Mouse (Mus musculus) c-Kit-positive CD71-negative TER-119-negative erythroid progenitor cells, embryonic 14.5 days (primary cell): ENCODE data around the gene Sp1.

Experiments used
- DNase-seq: peaks from one replicate; pipeline ENCODE4 v3.0.0-alpha.2; 2013; ENCODE audit warnings: low read depth

Gene Sp1

DNA sequence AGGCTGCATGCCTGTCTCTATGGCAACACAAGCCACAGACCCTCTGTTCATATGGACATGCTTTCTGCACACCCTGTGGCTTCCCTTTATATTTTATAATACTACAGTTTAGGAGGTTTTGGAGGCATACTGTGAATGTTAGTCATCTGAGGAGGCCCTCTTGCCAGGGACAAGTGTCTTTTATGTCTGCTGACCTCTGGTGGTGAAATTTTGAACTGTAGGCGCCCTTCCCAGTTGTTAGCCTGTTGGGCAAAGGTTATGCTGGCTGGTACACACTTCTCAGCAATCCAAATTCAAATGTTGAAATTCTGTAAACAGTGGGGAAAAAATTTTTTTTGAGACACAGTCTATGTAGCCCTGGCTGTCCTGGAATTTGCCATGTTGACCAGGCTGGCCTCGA lies 36.5 kb downstream of the Sp1 start:
- peak; percentile 85 for DNase-seq

DNA sequence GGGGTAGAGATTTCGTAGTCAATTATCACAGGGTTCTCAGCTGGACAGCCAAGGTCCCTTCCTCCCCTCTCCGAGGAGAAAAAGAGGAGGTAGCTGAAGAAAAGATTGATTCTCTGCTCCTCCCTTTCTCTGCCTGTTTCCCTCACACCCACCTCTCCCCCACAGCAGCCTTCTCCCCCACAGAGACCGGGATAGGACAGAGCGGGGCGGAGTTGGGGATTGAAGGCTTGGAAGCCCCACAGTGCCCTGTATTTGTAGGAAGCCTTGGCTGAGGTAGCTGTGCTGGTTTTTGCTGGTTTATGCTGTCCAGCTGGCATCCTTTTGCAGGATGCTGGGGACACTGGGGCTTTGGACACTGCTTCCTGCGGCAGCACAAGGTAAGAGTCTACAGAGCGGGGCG lies 39.2 kb downstream of the Sp1 start, which contains the start of gene Amhr2:
Gene Amhr2, plus strand, starts transcription at position 222 of the 400 bp plus-strand sequence.
- DNase-seq, result no peak

DNA sequence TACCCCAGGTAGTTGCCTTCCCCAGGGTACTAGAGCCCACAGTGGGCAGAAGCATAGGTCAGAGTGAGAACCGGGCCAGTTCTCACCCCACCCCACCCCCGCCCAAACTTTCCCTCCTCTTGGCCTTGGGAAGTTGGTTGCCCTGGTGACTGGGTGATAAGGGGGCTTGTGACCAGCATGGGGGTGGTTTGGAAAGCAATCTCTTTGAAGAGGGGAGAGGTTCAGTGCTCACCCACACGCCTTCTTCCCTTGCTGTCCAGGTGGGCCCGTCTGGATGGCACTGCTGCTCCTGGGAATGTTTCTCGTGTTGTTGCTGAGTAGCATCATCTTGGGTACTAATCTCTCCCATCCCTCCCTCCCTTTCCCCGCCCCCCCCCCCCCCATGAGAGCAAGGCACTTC lies 40.5 kb downstream of the Sp1 start:
- DNase-seq, result no peak

DNA sequence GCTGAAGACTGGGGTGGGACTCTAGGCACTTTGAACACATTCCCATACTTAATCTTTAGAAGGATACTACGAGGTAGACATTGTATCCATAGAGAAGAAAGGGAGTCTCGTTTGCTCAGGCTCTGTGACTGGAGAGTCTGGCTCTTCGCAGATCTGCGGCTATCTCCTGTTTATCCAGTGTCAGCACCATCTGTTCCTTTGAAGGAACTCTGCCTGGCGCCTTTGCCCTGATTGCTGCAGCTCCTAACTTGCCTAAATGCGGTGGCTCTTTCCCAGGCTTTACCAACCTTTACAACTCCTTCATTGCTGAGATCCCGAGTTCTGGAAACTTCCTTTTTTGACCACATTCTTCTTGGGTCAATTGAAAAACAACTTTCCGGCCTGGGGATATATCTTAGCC lies 43.4 kb downstream of the Sp1 start:
- no peak for DNase-seq

DNA sequence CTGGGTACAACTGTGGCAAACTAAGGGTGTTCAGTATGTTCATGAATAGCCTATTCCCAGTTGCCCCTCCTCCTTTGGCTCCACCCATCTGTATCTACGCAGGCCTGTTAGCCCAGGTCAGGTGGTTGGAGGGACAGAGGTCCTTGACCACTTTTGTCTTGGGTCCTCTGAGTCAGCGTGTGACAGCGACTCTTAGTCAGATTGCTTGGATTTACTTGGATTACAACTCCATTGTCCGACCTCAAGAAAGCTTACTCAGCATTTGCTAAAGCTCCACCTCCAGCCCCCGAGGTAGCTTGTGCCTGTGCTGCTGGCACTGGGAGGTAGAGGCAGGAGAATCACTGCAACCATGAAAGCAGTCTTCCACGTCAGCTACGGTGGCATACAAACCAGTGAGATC lies 45.0 kb downstream of the Sp1 start:
- DNase-seq, result no peak

DNA sequence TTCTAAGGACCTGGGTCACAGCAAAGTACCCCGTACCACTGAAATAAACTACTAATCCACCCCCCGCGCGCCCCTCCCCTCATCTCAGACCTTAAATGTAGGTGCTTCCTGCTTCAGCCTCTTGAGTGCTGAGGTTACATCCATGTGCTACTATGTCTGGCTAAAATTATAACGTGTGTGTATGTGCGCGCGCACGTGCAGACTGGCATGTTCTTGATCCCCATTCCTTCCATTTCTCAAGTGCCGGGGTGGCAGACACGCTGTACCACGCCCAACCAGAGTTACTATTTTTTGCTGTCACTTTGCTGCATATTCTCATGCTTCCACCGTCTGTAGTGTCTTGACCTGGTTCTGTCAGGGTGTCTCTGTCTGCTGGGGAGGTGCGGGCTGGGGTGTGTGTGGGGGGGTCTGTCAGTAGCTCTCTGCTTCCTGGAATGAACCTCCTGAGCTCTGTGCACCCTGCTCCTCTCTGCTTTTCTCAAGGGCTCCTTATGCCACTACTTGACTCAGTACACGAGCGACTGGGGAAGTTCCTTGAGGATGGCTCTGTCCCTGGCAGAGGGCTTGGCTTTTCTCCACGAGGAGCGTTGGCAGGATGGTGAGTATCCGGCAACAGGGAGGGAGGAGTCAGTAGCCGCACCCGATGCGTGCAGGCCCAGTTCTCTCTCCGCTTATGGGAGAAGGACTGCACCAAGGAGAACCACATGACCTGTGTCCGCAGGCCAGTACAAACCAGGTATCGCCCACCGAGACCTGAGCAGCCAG lies 45.9 kb downstream of the Sp1 start:
- no peak for DNase-seq

DNA sequence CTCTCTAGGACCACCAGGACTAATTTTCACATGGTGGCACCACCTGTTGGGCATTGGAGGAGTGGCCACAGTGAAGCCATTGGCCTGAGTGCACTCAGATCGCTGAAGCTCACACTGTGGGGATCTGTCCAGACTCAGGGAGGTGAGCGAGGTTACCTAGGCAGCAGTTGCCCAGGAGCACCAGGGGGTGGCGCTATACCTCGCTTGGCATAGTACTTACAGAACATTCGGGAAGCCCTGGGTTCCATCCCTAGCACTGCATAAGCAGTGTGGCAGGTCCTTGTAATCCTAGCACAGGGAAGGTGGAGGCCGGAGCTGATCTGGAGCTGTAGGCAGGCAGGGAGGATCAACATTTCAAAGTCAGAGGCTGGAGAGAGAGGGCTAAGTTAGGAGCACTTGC lies 50.0 kb downstream of the Sp1 start:
- DNase-seq, result no peak

DNA sequence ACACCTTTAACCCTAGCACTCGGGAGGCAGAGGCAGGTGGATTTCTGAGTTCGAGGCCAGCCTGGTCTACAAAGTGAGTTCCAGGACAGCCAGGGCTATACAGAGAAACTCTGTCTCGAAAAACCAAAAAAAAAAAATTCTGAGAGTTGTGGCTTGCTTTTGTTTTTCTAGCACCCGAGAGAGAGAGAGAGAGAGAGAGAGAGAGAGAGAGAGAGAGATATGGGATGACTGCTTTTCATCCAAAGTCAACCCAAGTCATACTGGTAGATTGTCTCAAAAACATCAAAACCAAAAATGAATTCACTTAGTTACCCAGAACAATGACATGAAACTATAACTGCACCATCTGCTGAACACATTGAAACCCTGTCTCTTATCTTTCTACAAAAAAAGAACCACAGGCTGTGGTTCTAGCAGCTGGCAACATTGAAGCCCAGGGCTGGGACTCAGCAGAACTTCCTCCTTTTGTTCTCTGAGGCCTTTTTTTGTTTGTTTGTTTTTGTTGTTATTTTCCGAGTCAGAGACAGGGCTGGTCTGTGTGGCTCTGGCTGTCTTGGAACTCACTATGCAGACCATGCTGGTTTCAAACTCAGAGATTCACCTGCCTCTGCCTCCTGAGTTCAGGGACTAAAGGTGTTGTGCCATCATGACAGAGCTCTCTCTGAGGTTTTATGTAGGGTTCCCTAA lies 52.2 kb downstream of the Sp1 start:
- peak; percentile 36 for DNase-seq

DNA sequence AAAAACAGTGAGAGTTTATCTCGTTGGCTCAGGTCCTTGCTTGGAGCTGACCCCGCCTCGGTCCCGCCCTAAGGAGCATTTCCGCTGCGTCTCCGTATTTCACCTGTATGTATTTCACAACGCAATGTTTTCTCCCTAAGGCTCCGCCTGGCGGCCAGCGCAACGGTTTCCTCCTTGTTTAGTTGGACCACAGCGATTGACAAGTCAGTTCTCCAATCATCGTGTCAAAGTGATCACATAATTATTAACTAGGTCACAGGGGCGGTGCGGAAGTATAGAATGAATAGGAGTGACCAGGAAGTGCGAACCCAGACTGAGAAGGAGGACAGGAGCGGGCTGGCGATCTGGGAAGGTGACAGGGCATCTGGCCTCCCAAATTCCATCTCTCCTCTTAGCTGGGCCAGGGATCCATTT lies 53.0 kb downstream of the Sp1 start, which contains the start of gene Prr13:
Gene Prr13, plus strand, starts transcription at position 125 of the 414 bp plus-strand sequence.
- peak; percentile 97 for DNase-seq

DNA sequence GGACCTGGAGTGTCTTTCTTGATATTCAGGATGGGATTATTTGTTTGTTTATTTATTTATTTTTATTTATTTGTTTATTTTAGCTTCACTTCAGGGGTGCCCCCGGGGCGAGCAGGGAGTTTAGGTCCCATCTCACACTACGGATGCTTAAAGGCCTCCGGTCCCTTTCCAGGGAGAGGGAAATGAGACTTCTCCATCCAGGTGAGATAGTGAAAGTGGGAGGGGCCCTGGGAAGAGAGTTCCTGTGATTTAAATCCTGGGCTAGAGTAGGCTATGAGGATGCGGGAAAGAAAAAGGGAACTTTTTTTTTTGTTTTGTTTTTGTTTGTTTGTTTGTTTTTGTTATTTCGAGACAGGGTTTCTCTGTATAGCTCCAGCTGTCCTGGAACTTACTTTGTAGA lies 53.4 kb downstream of the Sp1 start:
- no peak for DNase-seq

DNA sequence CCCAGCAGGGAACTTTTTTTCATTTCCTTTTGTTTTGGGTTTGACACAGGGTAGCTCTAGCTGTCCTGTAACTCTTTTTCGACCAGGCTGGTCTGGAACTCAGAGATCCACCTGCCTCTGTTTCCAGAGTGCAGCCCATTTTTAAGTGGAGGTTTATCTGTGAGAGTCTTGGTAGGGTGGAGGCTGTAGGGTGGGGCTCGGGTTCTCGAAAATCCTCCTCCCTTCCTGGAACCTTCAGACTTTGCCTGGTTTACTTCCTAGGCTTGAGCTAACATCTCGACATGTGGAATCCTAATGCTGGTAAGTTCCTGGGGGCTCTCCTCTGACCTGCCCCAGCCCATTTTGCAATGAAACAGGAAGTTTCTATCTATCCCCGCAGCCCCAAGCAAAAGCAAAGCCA lies 53.9 kb downstream of the Sp1 start:
- no peak for DNase-seq

DNA sequence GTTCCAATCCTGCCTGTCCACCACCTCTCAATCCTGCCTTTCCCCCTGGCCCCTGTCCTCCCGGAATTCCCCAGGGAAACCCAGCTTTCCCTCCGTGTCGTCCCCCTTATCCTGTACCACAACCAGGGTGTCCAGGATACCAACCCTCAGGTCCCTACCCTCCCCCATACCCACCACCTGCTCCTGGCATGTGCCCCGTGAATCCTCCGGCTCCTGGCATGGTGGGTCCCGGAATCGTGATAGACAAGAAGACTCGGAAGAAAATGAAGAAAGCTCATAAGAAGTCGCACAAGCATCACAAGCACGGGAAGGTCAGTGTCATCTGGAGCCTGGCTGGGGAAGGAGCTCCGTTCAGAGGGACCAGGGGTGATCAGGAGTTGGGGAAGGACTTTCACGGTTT lies 54.5 kb downstream of the Sp1 start:
- no peak for DNase-seq

DNA sequence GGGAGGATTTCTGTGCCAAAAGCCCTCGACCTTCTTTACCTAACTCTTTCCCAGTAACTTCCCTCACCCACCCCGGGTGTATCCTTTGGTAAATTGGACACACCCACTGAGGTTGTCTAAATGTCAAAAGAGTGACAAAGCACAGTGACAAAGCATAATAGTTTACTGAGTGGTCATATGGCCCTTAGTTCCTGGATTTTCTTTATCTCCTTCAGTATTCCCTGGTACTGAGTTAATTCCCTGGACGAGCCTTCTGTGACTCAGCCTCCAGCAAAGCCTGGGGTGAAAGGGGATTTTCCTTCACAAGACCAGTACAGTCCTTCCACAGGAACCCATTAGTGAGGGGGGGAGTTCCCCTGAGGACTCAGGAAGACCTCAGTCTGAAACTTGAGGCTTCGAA lies 55.0 kb downstream of the Sp1 start:
- no peak for DNase-seq

DNA sequence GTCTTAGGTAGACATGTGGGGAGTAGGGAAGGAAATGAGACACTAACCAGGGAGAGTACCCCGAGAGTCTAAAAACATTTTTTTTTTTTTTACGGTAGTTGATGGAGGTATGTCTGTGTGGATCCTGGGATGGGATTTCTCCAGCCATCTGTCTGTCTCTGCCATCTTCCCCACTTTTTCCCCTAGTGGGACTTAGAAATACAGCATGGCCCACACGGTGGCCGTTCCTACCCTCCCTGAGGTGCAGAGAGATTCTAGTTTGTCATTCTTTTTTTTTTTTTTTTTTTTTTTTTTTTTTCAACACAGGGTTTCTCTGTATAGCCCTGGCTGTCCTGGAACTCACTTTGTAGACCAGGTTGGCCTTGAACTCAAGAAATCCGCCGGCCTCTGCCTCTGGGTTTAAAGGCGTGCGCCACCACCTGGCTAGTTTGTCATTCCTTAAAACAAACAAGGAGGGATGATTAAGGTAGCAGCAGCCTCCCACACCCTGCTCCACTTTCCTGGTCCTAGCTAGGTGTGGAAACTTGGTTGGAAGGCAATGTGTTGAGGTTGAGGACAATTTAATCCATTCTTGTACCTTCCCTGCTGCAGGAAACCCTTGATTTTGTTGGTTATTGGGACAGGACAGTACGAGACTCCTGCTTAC lies 55.6 kb downstream of the Sp1 start:
- no peak for DNase-seq

DNA sequence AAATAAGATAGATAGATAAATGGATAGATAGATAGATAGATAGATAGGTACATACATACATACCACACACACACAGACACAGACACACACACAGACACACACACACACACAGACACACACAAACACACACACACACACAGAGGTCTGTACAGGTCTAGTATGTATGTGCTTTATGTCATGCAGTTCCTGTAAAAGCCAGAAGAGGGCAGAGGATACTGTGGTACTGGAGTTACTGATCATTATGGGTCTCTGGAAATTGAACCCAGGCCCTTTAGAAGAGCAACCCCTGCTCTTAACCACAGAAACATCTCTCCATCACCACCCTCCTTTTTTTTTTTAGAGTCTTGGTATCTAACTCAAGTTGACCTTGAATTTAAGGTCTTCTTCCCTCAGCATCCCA lies 57.7 kb downstream of the Sp1 start:
- no peak for DNase-seq

DNA sequence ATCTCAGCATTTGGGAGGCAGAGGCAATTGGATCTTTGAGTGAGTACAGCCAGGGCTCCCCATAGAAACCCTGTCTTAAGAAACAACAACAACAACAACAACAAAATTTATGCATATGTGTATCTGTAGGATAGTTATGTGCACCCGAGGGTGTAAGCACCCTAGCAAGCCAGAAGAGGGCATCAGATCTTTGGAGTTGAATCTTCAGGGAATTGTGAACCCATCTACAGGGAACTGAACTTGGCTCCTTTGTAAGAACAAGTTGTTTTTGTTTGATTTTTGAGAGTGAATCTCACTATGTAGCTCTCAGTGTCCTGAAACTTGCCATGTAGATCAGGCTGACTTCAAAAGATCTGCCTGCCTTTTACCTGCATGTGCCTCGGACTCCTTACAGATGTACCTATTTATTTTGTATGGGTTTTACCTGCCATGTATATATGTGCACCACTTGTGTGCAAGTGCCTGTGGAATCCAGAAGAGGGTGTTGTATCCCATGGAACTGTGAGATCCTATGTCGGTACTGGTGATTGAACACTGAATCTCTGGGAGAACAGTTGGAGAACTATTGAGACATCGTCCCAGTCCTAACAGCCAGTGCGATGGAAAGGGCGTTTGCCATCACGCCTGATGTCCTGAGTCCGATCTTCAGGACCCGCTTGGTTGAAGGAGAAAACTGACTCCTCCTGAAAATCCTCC lies 62.9 kb downstream of the Sp1 start:
- DNase-seq, result no peak

DNA sequence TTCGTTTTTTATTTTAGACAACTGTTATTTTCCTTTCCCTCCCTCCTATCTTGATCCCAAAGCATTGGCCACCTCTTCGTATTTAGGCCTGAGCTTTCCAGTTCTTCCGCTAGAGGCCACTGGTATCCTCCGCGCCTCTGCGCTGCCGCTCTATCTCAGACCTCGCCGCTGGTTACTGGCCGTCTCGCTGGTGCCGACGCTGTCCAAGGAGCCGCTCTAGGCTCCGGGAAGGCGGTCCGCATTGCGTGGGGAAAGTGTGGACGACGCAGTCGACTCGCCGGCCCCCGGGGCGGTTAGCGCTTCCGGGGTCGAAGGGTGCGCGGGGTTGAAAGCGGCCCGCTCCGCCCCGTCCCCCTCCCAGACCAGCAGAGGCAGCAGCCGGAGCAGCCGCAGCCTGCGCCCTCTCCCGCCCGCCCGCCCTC lies 64.3 kb downstream of the Sp1 start, which contains the start of gene Pcbp2:
Gene Pcbp2, plus strand, starts transcription at position 357 of the 422 bp plus-strand sequence.
- peak; percentile 93 for DNase-seq

DNA sequence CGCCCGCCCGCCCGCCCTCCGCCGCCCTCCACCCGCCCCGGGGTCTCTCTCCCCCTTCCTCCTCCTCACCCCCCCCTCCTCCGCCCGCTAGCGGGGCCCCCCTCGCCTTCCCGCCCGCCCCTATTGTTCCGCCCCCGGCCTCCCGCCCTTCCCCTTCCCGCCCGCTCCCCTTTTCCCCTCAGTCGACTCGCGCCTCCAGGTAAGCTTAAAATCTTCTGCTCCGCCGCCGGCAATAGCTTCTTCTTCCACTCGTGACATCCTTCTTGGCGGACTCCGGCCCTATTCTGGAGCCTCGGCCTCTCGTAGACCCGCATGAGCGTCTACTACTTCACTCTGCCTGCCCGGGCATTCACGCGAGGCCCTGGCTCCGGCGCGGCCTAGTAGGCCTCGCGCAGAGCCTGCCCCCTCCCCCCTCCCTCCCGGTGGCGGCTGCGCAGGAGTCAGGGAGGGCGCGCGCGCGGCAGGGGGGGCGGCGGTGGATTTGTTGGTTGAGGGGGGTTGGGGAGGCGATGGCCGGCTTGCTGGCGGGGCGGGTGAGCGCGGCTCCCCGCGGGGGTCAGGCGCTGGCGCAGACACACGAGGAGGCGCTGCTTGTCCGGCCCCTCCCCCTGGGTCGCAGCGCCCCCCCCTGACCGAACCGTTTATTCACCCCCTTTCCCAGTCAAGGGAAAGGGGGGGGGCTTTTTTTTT lies 64.8 kb downstream of the Sp1 start:
- DNase-seq, result no peak

DNA sequence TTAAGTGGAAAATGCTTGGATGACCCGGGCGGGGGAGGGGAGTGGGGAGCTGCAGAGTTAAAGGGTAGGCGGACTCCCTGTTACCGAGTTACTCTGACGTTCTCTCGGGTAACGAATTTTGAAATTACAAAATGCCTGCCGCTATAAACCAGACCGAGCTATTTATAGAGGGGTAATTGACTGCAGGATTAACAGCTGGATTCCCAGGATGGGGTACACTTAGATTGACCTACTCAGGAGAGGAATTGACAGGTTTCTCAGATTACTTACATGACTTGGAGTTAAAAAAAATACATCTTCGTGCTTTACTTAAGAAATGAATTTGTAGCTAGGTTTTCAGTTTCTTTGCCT lies 65.3 kb downstream of the Sp1 start:
- DNase-seq, result no peak

DNA sequence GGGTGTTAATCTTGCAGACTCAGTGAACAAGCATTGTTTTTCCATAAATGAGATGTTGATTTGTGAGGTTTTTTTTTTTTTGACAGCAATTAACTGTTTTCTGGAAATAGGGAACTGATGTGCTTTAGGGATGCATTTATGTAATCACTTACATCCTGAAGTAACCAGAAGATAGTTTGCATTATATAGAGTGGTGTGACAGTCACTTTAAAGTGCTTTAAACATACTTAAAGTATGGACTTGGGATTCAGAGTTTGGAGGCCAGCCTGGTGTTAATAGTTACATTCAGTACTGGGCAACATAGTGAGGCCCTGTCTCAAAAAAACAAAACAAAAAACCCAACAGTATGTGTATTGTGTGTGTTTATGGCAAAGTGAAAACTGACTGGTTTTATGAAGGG lies 65.8 kb downstream of the Sp1 start:
- no peak for DNase-seq

DNA sequence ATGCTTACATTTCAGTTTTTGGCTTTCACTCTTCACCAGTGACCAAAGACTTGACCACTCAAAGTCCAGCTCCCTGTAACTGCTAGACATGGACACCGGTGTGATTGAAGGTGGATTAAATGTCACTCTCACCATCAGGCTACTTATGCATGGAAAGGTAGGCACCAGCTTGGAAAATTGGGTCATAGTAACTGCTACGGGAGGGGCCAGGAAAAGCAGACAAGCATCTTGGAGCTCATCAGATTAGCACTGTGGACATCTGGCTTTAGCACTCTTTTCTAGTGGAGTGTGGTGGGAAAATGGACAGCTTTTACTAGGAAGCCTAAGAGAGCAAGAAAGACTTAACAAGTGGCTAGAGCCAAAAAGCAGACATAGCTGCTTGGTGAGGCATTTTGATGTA lies 67.3 kb downstream of the Sp1 start:
- DNase-seq, result no peak

DNA sequence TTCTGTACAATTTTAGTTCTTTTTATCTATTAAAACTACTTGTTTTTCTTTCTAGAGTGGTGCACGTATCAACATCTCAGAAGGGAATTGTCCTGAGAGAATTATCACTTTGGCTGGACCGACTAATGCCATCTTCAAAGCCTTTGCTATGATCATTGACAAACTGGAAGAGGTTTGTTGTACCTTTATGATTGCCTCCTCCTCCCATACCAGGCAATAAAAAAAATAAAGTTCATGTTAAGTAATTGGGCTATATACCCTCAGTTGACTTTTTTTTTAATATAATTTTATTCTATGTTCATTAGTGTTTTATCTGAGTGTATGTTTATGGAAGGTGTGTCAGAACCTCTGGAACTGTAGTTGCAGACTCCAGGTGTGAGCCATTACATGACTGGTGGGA lies 68.6 kb downstream of the Sp1 start:
- DNase-seq, result no peak
